Mouse (Mus musculus) MEL (cell line): Measurements from ENCODE around the gene Ikzf1. TPM values are rescaled to one million over a fixed set of nuclear protein-coding genes. Genes with fewer than 3 reads are reported as not detected.

Experiments
- DNase-seq: peaks from one replicate; pipeline ENCODE4 v3.0.0; 2011; ENCODE audit warnings: low read depth, low spot score
- H3K27ac ChIP-seq: 2 replicates; pipeline ENCODE4 v1.5.1; 2012; ENCODE audit warnings: low read depth, mild to moderate bottlenecking, control low read depth, low read length, moderate library complexity; ENCODE audit not compliant: control insufficient read depth
- H3K27me3 ChIP-seq, 2 experiments: fragments of 150-350 bp in 1 of 2; sonication (generic) in 1 of 2; 2 replicates each; pipeline ENCODE4 v1.6.1; 2012; ENCODE audit warnings: low read length in 2 of 2, mild to moderate bottlenecking in 2 of 2, improper control_type of control experiment in 1 of 2, moderate library complexity in 1 of 2; ENCODE audit not compliant: insufficient read depth in 2 of 2, control insufficient read depth in 1 of 2
- H3K36me3 ChIP-seq, 2 experiments: 2 replicates each; pipeline ENCODE4 v1.6.1; 2012 to 2014; ENCODE audit warnings: low read length in 2 of 2, improper control_type of control experiment in 1 of 2, inconsistent platforms in 1 of 2, mild to moderate bottlenecking in 1 of 2; ENCODE audit not compliant: insufficient read depth in 2 of 2, control insufficient read depth in 1 of 2
- H3K4me1 ChIP-seq, 2 experiments: fragments of 150-350 bp in 1 of 2; sonication (generic) in 1 of 2; 2 replicates each; pipeline ENCODE4 v1.6.1; 2012; ENCODE audit warnings: low read length in 2 of 2, improper control_type of control experiment in 1 of 2, mild to moderate bottlenecking in 1 of 2; ENCODE audit not compliant: insufficient read depth in 2 of 2, control insufficient read depth in 1 of 2
- H3K4me3 ChIP-seq, 2 experiments: fragments of 150-350 bp in 1 of 2; sonication (generic) in 1 of 2; 2 replicates each; pipeline ENCODE4 v1.5.1; 2012; ENCODE audit warnings: low read depth in 2 of 2, low read length in 2 of 2, mild to moderate bottlenecking in 2 of 2, moderate library complexity in 2 of 2, control low read depth in 1 of 2, improper control_type of control experiment in 1 of 2; ENCODE audit not compliant: control insufficient read depth in 1 of 2, insufficient read depth in 1 of 2
- H3K79me2 ChIP-seq: 2 replicates; pipeline ENCODE4 v1.6.1; 2012; ENCODE audit warnings: mild to moderate bottlenecking, low read length, moderate library complexity; ENCODE audit not compliant: control insufficient read depth, poor library complexity, insufficient read depth
- H3K9ac ChIP-seq: 2 replicates; pipeline ENCODE4 v1.6.1; 2012; ENCODE audit warnings: low read depth, mild to moderate bottlenecking, control low read depth, low read length, moderate library complexity; ENCODE audit not compliant: control insufficient read depth, poor library complexity, severe bottlenecking
- H3K9me3 ChIP-seq: fragments of 150-350 bp; sonication (generic); replicated peaks from 2 replicates; pipeline ENCODE4 v1.6.1; 2012; ENCODE audit warnings: mild to moderate bottlenecking, low read length, improper control_type of control experiment, moderate library complexity; ENCODE audit not compliant: insufficient read depth
- BHLHE40 ChIP-seq: IDR thresholded peaks from 2 replicates; pipeline ENCODE4 v1.6.1; 2012; ENCODE audit warnings: low read depth, mild to moderate bottlenecking, inconsistent platforms, low read length, improper control_type of control experiment, borderline replicate concordance
- CHD1 ChIP-seq: IDR thresholded peaks from 2 replicates; pipeline ENCODE4 v1.6.1; 2012; ENCODE audit warnings: low read depth, mild to moderate bottlenecking, inconsistent platforms, low read length, improper control_type of control experiment
- CHD2 ChIP-seq: IDR thresholded peaks from 2 replicates; pipeline ENCODE4 v1.6.1; 2011; ENCODE audit warnings: low read length, improper control_type of control experiment
- CTCF ChIP-seq, 3 experiments: IDR thresholded peaks in 2 of 3; conservative IDR thresholded peaks in 1 of 3; 2 replicates each; pipeline ENCODE4 v1.5.1; 2011 to 2012; ENCODE audit warnings: low read length in 3 of 3, low read depth in 2 of 3, mild to moderate bottlenecking in 2 of 3, improper control_type of control experiment in 1 of 3, inconsistent platforms in 1 of 3, mixed read lengths in 1 of 3, moderate library complexity in 1 of 3; ENCODE audit not compliant: control insufficient read depth in 1 of 3, insufficient read depth in 1 of 3, poor library complexity in 1 of 3, severe bottlenecking in 1 of 3
- E2F4 ChIP-seq: IDR thresholded peaks from 2 replicates; pipeline ENCODE4 v1.6.1; 2011; ENCODE audit warnings: low read depth, low read length, improper control_type of control experiment, borderline replicate concordance
- ELF1 ChIP-seq: IDR thresholded peaks from 2 replicates; pipeline ENCODE4 v1.6.1; 2014; ENCODE audit warnings: low read depth, mild to moderate bottlenecking, inconsistent platforms, low read length, improper control_type of control experiment, moderate library complexity
- EP300 ChIP-seq, 2 experiments: IDR thresholded peaks; 2 replicates each; pipeline ENCODE4 v1.6.1; 2011; ENCODE audit warnings: improper control_type of control experiment in 2 of 2, low read length in 2 of 2, low read depth in 1 of 2, mild to moderate bottlenecking in 1 of 2
- ETS1 ChIP-seq: IDR thresholded peaks from 2 replicates; pipeline ENCODE4 v1.6.1; 2012; ENCODE audit warnings: low read depth, mild to moderate bottlenecking, inconsistent platforms, low read length, improper control_type of control experiment, moderate library complexity
- HCFC1 ChIP-seq: IDR thresholded peaks from 2 replicates; pipeline ENCODE4 v1.6.1; 2012; ENCODE audit warnings: low read depth, mild to moderate bottlenecking, inconsistent platforms, low read length, improper control_type of control experiment, moderate library complexity
- KAT2A ChIP-seq: conservative IDR thresholded peaks from 2 replicates; pipeline ENCODE4 v1.6.1; 2012; ENCODE audit warnings: low read depth, low read length, improper control_type of control experiment, inconsistent platforms
- MAX ChIP-seq: IDR thresholded peaks from 2 replicates; pipeline ENCODE4 v1.6.1; 2011; ENCODE audit warnings: low read length, improper control_type of control experiment
- MXI1 ChIP-seq: IDR thresholded peaks from 2 replicates; pipeline ENCODE4 v1.6.1; 2011; ENCODE audit warnings: mild to moderate bottlenecking, low read depth, low read length, improper control_type of control experiment
- MYB ChIP-seq: IDR thresholded peaks from 2 replicates; pipeline ENCODE4 v1.6.1; 2011; ENCODE audit warnings: mild to moderate bottlenecking, low read depth, low read length, improper control_type of control experiment
- NELFE ChIP-seq: IDR thresholded peaks from 2 replicates; pipeline ENCODE4 v1.6.1; 2011; ENCODE audit warnings: low read depth, low read length, improper control_type of control experiment
- NRF1 ChIP-seq: IDR thresholded peaks from 2 replicates; pipeline ENCODE4 v1.6.1; 2014; ENCODE audit warnings: low read depth, mild to moderate bottlenecking, inconsistent platforms, low read length, improper control_type of control experiment, moderate library complexity; ENCODE audit not compliant: poor library complexity, insufficient read depth, severe bottlenecking
- POLR2AphosphoS5 ChIP-seq: IDR thresholded peaks from 2 replicates; pipeline ENCODE4 v1.6.1; 2012; ENCODE audit warnings: low read depth, borderline replicate concordance, mild to moderate bottlenecking, inconsistent platforms, low read length, moderate library complexity, mixed read lengths
- RAD21 ChIP-seq: IDR thresholded peaks from 2 replicates; pipeline ENCODE4 v1.6.1; 2011; ENCODE audit warnings: mild to moderate bottlenecking, low read depth, low read length, improper control_type of control experiment
- RCOR1 ChIP-seq: IDR thresholded peaks from 2 replicates; pipeline ENCODE4 v1.6.1; 2012; ENCODE audit warnings: low read depth, mild to moderate bottlenecking, inconsistent platforms, low read length, improper control_type of control experiment
- SMC3 ChIP-seq: IDR thresholded peaks from 2 replicates; pipeline ENCODE4 v1.6.1; 2011; ENCODE audit warnings: low read depth, low read length, improper control_type of control experiment
- TBP ChIP-seq: IDR thresholded peaks from 2 replicates; pipeline ENCODE4 v1.8.0; 2011; ENCODE audit warnings: low read depth, low read length, improper control_type of control experiment
- TCF12 ChIP-seq: IDR thresholded peaks from 2 replicates; pipeline ENCODE4 v1.6.1; 2014; ENCODE audit warnings: low read depth, mild to moderate bottlenecking, inconsistent platforms, low read length, improper control_type of control experiment, moderate library complexity
- UBTF ChIP-seq: IDR thresholded peaks from 2 replicates; pipeline ENCODE4 v1.6.1; 2012; ENCODE audit warnings: low read depth, mild to moderate bottlenecking, inconsistent platforms, low read length, improper control_type of control experiment, moderate library complexity, borderline replicate concordance; ENCODE audit not compliant: insufficient read depth
- USF2 ChIP-seq, 2 experiments: IDR thresholded peaks; 2 replicates each; pipeline ENCODE4 v1.6.1; 2011 to 2012; ENCODE audit warnings: improper control_type of control experiment in 2 of 2, low read length in 2 of 2, borderline replicate concordance in 1 of 2, inconsistent platforms in 1 of 2, low read depth in 1 of 2, mild to moderate bottlenecking in 1 of 2; ENCODE audit not compliant: insufficient read depth in 1 of 2
- polyA plus RNA-seq, 2 experiments: library from polyadenylated mRNA; stranded (reverse) in 1 of 2; unstranded in 1 of 2; fragments of >175 nt in 1 of 2; fragments of >200 nt in 1 of 2; gene quantifications; 2 replicates each; pipeline versions ENCODE4 v1.2.1 to v1.2.4; 2012; ENCODE audit warnings: low replicate concordance in 2 of 2, low read depth in 1 of 2; ENCODE audit not compliant: insufficient read length in 2 of 2, insufficient read depth in 1 of 2, missing spikeins in 1 of 2
- total RNA-seq: library from RNA; depleted of rRNA; stranded (reverse); fragments of 300-350 nt; gene quantifications from 2 replicates; pipeline ENCODE4 v1.2.3, GENCODE M21; 2012

Gene Ikzf1
- total and polyA plus RNA-seq, 3 experiments = 28.0 to 128 (median 90.6) TPM

- H3K9me3 ChIP-seq = no peaks in the 10 kb centered on the region
- H3K9ac ChIP-seq = no peak overlapping the region
- H3K27me3 ChIP-seq = no peaks in the 10 kb centered on the region
- DNase-seq = no peak
- H3K36me3 ChIP-seq = peaks cover 21 to 69% of the 10 kb centered on the region in 2 experiments
- H3K4me3 ChIP-seq = no peak overlapping the region
- TF ChIP-seq SMC3 (no peak; the same call in 1 of the 2 replicates), NELFE (no peak), MXI1 (no peak), CHD2 (no peak), HCFC1 (no peak), E2F4 (no peak), NRF1 (no peak)
- TF ChIP-seq, all 39 proteins: peak for 0
- Histone ChIP-seq H3K79me2 (peaks cover 19% of the 10 kb centered on the region; the same call in 1 of the 2 replicates), H3K4me1 (peaks cover 36 to 47% of the 10 kb centered on the region in 2 experiments), H3K27ac (peak overlapping the region; percentile 14; the same call in 1 of the 2 replicates)
Measured at GRCm38 (mm10) chr11:11739054-11739453, 54.3 kb downstream of the Ikzf1 start.

- Histone ChIP-seq H3K9me3 (no peaks in the 10 kb centered on the region), H3K27me3 (no peaks in the 10 kb centered on the region), H3K36me3 (peaks cover 20 to 55% of the 10 kb centered on the region in 2 experiments), H3K27ac (peak overlapping the region; percentile 54), H3K9ac (no peak overlapping the region), H3K79me2 (peaks cover 19% of the 10 kb centered on the region; the same call in 1 of the 2 replicates), H3K4me3 (no peak overlapping the region), H3K4me1 (peaks cover 25 to 33% of the 10 kb centered on the region in 2 experiments)
- DNase-seq = no peak
- TF ChIP-seq UBTF (no peak), SMC3 (no peak)
Measured at GRCm38 (mm10) chr11:11740603-11741002, 55.8 kb downstream of the Ikzf1 start.

- peaks cover 16 to 24% of the 10 kb centered on the region in 2 experiments for H3K4me1 ChIP-seq
- H3K4me3 ChIP-seq = no peak overlapping the region
- peak overlapping the region; percentile 84 for H3K27ac ChIP-seq
- H3K27me3 ChIP-seq = no peaks in the 10 kb centered on the region
- peaks cover 17 to 45% of the 10 kb centered on the region in 2 experiments for H3K36me3 ChIP-seq
- H3K9me3 ChIP-seq = no peaks in the 10 kb centered on the region
- peaks cover 11% of the 10 kb centered on the region; the same call in 1 of the 2 replicates for H3K79me2 ChIP-seq
- DNase-seq = no peak
- 0 out of 2 replicates have a peak overlapping the region, but pooled peaks have one; percentile 1 for H3K9ac ChIP-seq
- no peak for TF ChIP-seq MYB
- TF ChIP-seq UBTF = no peak
- no peak for TF ChIP-seq MXI1
- no peak for TF ChIP-seq ETS1
- TF ChIP-seq ELF1 = no peak
- TF ChIP-seq CTCF (IDR thresholded peaks at IDR 0.05 in 2 of 3, conservative IDR thresholded peaks at IDR 0.05 in 1 of 3; ENCODE audit: control insufficient read depth in 1 of 3, insufficient read depth in 1 of 3, low read depth in 2 of 3, low read length in 3 of 3, poor library complexity in 1 of 3, severe bottlenecking in 1 of 3) = no peak
- no peak for TF ChIP-seq CHD1
- TF ChIP-seq NRF1 = no peak
- no peak for TF ChIP-seq CHD2
- no peak for TF ChIP-seq USF2 (IDR thresholded peaks at IDR 0.05; ENCODE audit: borderline replicate concordance in 1 of 2, insufficient read depth in 1 of 2, low read depth in 1 of 2, low read length in 2 of 2)
- no peak for TF ChIP-seq RAD21
- TF ChIP-seq TCF12 = no peak
- TF ChIP-seq POLR2AphosphoS5 = no peak
- TF ChIP-seq E2F4 = no peak
- no peak for TF ChIP-seq HCFC1
- peak in 1 of 2 experiments; percentile 41; a peak in 1 of 4 replicates for TF ChIP-seq EP300 (IDR thresholded peaks at IDR 0.05; ENCODE audit: low read depth in 1 of 2, low read length in 2 of 2)
- TF ChIP-seq MAX = no peak
- no peak for TF ChIP-seq KAT2A
- TF ChIP-seq SMC3 = no peak; the same call in 1 of the 2 replicates
- no peak for TF ChIP-seq RCOR1
- TF ChIP-seq TBP = peak; percentile 32; the same call in 1 of the 2 replicates
- no peak for TF ChIP-seq BHLHE40
Measured at GRCm38 (mm10) chr11:11741574-11741973, 56.8 kb downstream of the Ikzf1 start.
